Mouse (Mus musculus) neutrophil, adult 83 days (primary cell): Measurements from ENCODE around the gene Gm3259. TPM values are rescaled to one million over a fixed set of nuclear protein-coding genes. Genes with fewer than 3 reads are reported as not detected.

ENCODE experiments used
- total RNA-seq, 2 experiments: library from RNA; stranded (reverse); gene quantifications; one replicate each; pipeline ENCODE4 v1.2.4; 2023

Gm3259 gene
- not detected for total RNA-seq

DNA sequence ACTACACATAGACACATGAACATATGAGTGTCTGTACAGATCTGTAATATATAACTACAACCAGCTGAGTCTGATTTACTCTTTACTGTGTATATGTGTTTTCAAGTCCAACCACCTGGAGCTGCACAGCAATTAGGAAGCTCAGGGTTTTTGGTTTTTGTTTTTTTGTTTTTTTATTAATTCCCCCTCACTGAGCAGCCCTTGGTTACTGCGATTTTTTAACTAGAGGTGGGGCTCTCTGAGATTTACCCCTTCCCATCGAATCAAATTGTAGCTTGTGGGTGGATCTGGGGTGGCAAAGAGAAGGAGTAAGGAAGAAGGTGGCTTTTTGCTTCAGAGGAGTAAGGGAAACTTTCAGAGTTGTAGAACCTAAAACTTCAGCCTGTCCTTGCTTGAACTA is at the start of gene Gm3259:
Gm3259 (plus strand) TSS at position 301 of the 400 bp plus-strand sequence.

DNA sequence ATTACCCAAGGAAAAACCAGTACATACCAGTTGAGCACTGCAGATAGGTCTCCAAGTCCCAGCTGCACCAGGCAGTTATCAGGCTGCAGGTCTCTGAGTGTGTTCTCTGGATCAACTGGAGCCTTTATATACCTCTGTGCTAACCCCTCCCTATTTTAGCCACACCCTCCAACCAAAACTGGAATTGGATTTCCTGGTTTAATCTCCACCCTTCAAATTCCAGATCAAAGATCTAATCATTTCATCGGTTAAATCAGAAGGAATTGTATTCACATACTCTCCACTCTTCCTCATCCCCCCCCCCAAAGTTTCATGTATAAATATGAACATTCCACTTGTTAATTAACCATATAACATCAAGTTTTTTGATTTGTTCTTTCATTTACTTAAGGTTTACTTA is 33.0 kb upstream of the Gm3259 start, which contains the start of gene Gm10424:
Gm10424 (minus strand) TSS at position 101 of the 400 bp plus-strand sequence.

Other genes with a start within 250 kb of the Gm3259 start
- gene Gm7942, start 199.0 kb upstream of the Gm3259 start, total RNA-seq = not detected
- not detected for gene Gm16513, start 123.3 kb upstream of the Gm3259 start, total RNA-seq
- not detected for gene Gm10424, start 33.1 kb upstream of the Gm3259 start, total RNA-seq
- gene D5Ertd577e, start 150.9 kb downstream of the Gm3259 start, total RNA-seq = not detected
- gene Gm3286, start 204.8 kb downstream of the Gm3259 start, total RNA-seq = not detected